Mouse (Mus musculus) lung, embryonic 15.5 days (tissue): Measurements from ENCODE around the gene Mad1l1. TPM values are rescaled to one million over a fixed set of nuclear protein-coding genes. Genes with fewer than 3 reads are reported as not detected.

ENCODE experiments used
- ATAC-seq: fragments of 200-750 bp; cut with Nextera tagmentation; 2 replicates; pipeline ENCODE4 v1.8.0; 2017; ENCODE audit warnings: moderate number of reproducible peaks, borderline replicate concordance; ENCODE audit not compliant: low FRiP score, low TSS enrichment; ENCODE audit errors: extremely low read depth
- H3K27ac ChIP-seq: fragments of 300-500 bp; sonication (generic); 2 replicates; pipeline ENCODE4 v1.5.1; 2015; ENCODE audit warnings: moderate library complexity, mild to moderate bottlenecking, inconsistent platforms
- H3K27me3 ChIP-seq: fragments of 300-500 bp; sonication (generic); 2 replicates; pipeline ENCODE4 v1.6.1; 2015; ENCODE audit warnings: inconsistent platforms
- H3K36me3 ChIP-seq: fragments of 300-500 bp; sonication (generic); 2 replicates; pipeline ENCODE4 v1.6.1; 2015; ENCODE audit warnings: inconsistent platforms
- H3K4me1 ChIP-seq: fragments of 300-500 bp; sonication (generic); 2 replicates; pipeline ENCODE4 v1.6.1; 2015; ENCODE audit warnings: inconsistent platforms
- H3K4me2 ChIP-seq: fragments of 300-500 bp; sonication (generic); 2 replicates; pipeline ENCODE4 v1.6.1; 2015; ENCODE audit warnings: inconsistent platforms, mild to moderate bottlenecking, moderate library complexity
- H3K4me3 ChIP-seq: fragments of 300-500 bp; sonication (generic); 2 replicates; pipeline ENCODE4 v1.5.1; 2015; ENCODE audit warnings: mild to moderate bottlenecking, inconsistent platforms
- H3K9ac ChIP-seq: fragments of 300-500 bp; sonication (generic); 2 replicates; pipeline ENCODE4 v1.6.1; 2015; ENCODE audit warnings: inconsistent platforms
- H3K9me3 ChIP-seq: fragments of 300-500 bp; sonication (generic); 2 replicates; pipeline ENCODE4 v1.6.1; 2016; ENCODE audit warnings: inconsistent platforms
- WGBS: fragments of 180-500 bp; shearing (Covaris S2); methylation state at CpG from one replicate; pipeline ENCODE4 v1.1.7; 2015; 5-methylcytosine and 5-hydroxymethylcytosine counted together
- polyA plus RNA-seq: library from polyadenylated mRNA; unstranded; fragments of >200 nt; fragmentation: Nextera tagmentation; extraction: Ambion mirVana; gene quantifications from 2 replicates; pipeline ENCODE4 v1.2.1, GENCODE M21; 2015

Gene Mad1l1
- polyA plus RNA-seq, 1 experiment from 2014 or later = 61.3 TPM

DNA sequence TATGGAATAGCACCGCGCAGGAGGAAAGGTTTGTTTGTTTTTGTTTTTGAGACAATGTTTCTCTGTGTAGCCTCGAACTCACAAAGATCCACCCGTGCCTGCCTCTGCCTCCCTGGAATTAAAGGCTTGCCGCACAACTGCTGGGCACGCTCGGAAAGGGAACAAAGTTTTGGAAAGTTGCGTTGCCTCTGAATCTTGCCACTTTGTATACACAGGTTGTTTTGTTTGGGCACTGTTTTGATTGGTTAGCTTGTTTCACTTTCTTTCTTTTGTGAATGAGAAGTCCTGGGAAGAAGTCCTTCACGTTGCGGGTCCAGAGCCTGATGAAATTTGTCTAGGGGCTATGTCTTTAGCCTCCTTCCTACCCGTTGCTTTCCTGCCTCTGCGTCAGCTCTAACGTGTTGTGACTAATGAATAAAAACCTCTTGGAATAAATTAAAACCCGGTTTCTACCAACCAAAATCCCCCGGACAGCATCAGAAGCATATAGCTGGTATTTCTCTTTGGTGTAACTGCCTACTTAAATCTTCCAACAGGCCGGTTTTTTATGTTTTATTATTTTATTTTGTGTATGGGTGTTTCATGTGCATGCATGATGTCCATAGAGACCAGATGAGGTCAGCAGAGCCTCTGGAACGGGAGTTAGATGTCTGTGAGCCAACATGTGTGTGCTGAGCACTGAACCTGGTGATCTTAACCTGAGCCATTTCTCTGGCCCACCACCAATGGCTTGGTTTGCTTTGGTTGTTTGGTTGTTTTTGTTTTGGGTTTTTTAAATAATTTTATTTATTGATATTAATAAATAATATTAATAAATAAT lies 614 bp upstream of the Mad1l1 start:
- Histone ChIP-seq H3K27me3 (no peaks in the 10 kb centered on the region), H3K36me3 (no peaks in the 10 kb centered on the region; the same call in 1 of the 2 replicates), H3K4me3 (peak overlapping the region; percentile 99), H3K9ac (peak overlapping the region; percentile 99), H3K4me1 (peaks cover 15% of the 10 kb centered on the region), H3K9me3 (no peaks in the 10 kb centered on the region), H3K27ac (peak overlapping the region; percentile 76), H3K4me2 (peak overlapping the region; percentile 80)
- no peak for ATAC-seq
- WGBS = 1% methylated on average over 17 of the region's 17 CpGs

DNA sequence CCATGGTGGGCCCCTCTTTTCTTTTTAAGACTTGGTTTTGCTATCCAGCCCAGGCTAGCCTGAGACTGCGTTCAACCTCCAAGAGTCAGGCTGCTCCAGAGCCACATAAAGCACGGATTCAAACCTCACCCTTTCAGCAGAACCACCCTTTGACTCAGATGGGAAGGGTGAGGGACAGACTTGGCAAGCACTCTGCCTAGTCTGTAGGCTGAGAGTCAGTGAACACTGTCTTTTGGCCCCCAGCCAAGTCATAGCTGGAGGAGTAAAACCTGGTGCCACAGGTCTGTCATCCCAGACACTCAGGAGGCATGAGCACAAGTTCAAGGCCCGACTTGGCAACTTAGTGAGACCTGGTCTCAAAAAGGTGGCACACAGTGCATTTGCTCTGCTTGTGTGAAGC lies 4.6 kb downstream of the Mad1l1 start:
- H3K4me1 ChIP-seq = peaks cover 15% of the 10 kb centered on the region
- no peaks in the 10 kb centered on the region for H3K9me3 ChIP-seq
- H3K4me2 ChIP-seq = no peak overlapping the region
- H3K27ac ChIP-seq = no peak overlapping the region
- WGBS = 72% methylated on average over 3 of the region's 3 CpGs
- ATAC-seq = no peak
- no peak overlapping the region for H3K4me3 ChIP-seq
- H3K27me3 ChIP-seq = no peaks in the 10 kb centered on the region
- no peak overlapping the region for H3K9ac ChIP-seq
- H3K36me3 ChIP-seq = peaks cover 23% of the 10 kb centered on the region

DNA sequence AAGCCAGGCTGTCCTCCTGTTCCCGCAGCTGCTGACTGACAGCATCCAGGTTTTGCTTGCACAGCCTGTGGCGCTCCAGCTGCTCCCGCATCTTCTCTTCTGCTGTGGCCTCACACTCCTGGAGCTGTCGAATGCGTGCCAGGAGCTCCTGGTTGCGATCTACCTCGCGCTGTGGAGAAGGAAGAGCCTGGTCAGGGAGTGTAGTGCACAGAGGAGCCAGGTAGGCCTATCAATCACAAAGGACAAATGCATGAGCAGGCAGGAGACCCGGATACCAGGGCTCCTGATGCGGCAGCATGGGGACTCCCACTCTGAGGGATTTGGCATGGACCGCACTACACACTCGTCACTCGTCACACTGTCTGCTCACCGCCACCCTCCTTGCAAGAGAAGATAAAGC lies 13.8 kb downstream of the Mad1l1 start:
- Histone ChIP-seq H3K27me3 (no peaks in the 10 kb centered on the region), H3K4me3 (no peak overlapping the region), H3K9me3 (no peaks in the 10 kb centered on the region), H3K9ac (no peak overlapping the region), H3K36me3 (peaks cover 67% of the 10 kb centered on the region), H3K4me1 (no peaks in the 10 kb centered on the region), H3K4me2 (no peak overlapping the region), H3K27ac (no peak overlapping the region)
- no peak for ATAC-seq
- 84% methylated on average over 14 of the region's 14 CpGs for WGBS

DNA sequence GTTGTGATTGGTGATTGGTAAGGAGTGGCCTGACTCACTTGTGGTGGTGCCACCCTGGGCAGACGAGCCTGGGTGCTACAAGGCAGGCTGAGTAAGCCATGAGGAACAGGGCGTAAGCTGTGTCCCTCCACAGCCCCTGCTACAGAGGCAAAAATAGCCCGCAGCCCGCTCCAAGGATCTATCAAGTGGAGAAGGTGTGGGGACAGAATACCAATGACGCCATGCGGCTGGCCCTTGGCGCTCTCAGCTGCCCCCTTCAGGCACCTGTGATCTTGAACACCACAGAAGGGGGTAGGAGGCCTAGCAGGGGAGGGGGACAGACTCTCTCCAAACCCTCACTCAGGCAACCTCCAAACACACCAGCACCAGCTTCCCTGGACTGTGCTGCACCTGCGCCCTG lies 15.3 kb downstream of the Mad1l1 start:
- no peaks in the 10 kb centered on the region for H3K4me1 ChIP-seq
- no peak overlapping the region for H3K9ac ChIP-seq
- no peaks in the 10 kb centered on the region for H3K27me3 ChIP-seq
- no peak overlapping the region for H3K4me3 ChIP-seq
- no peak overlapping the region for H3K4me2 ChIP-seq
- H3K36me3 ChIP-seq = peaks cover 68% of the 10 kb centered on the region
- no peaks in the 10 kb centered on the region for H3K9me3 ChIP-seq
- no peak overlapping the region for H3K27ac ChIP-seq
- ATAC-seq = no peak
- 85% methylated on average over 8 of the region's 8 CpGs for WGBS

DNA sequence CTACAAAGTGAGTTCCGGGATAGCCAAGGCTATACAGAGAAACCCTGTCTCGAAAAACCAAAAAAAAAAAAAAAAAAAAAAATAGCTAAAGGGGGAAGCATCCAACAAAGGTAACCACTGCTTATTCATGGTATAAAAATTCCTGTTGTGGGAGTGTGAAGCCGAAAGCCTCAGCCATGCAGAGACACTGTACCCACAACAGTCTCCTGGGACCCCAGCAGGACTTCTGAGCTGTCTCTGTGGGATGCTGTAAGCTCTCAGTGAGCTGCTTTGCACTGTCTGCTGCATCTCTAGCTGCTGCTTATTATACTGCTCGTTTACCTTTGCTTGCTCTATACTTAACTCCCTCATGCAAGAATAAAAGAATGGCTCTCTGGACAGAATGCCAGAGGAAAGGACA lies 23.1 kb downstream of the Mad1l1 start:
- H3K4me1 ChIP-seq = no peaks in the 10 kb centered on the region
- no peaks in the 10 kb centered on the region for H3K27me3 ChIP-seq
- 84% methylated on average over 4 of the region's 4 CpGs for WGBS
- H3K36me3 ChIP-seq = peaks cover 66% of the 10 kb centered on the region
- no peak overlapping the region for H3K4me2 ChIP-seq
- H3K9me3 ChIP-seq = no peaks in the 10 kb centered on the region
- H3K9ac ChIP-seq = no peak overlapping the region
- no peak overlapping the region for H3K27ac ChIP-seq
- ATAC-seq = no peak
- H3K4me3 ChIP-seq = no peak overlapping the region

GRCm38 (mm10) chr5:140292152-140292551 lies 29.2 kb downstream of the Mad1l1 start:
- H3K36me3 ChIP-seq = peaks cover 46% of the 10 kb centered on the region
- ATAC-seq = no peak

GRCm38 (mm10) chr5:140289161-140289560 lies 32.2 kb downstream of the Mad1l1 start:
- H3K9me3 ChIP-seq = no peaks in the 10 kb centered on the region
- H3K36me3 ChIP-seq = peaks cover 26% of the 10 kb centered on the region
- no peak overlapping the region for H3K27ac ChIP-seq
- no peak overlapping the region for H3K4me3 ChIP-seq
- no peaks in the 10 kb centered on the region for H3K4me1 ChIP-seq
- H3K27me3 ChIP-seq = no peaks in the 10 kb centered on the region
- ATAC-seq = no peak
- H3K4me2 ChIP-seq = no peak overlapping the region
- WGBS = 88% methylated on average over 2 of the region's 2 CpGs
- H3K9ac ChIP-seq = no peak overlapping the region

More at GRCm38 (mm10) chr5:140292152-140292551, 29.2 kb downstream of the Mad1l1 start:
- Histone ChIP-seq H3K27ac (no peak overlapping the region), H3K27me3 (no peaks in the 10 kb centered on the region), H3K4me3 (no peak overlapping the region), H3K9ac (no peak overlapping the region), H3K4me1 (no peaks in the 10 kb centered on the region), H3K9me3 (no peaks in the 10 kb centered on the region), H3K4me2 (no peak overlapping the region)
- 74% methylated on average over 1 of the region's 1 CpGs for WGBS

DNA sequence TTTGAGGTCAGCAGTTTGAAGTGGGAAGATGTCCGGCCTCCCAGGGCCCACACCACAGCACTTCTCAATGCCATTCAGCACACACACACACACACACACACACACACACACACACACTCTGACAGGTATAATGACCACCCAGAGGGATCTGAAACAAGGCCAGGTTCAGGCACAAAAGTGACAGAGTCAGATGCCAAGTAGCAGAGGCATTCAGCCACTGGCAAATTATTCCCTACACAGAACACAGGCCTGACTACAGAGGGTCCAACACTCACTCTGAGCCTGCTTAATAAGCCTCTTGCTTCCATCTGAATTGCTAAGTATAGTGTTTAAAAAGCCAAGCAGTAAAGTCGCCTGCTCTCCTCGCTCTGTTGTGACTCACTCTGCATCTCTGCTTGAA lies 33.1 kb downstream of the Mad1l1 start:
- no peak overlapping the region for H3K4me2 ChIP-seq
- no peak overlapping the region for H3K4me3 ChIP-seq
- peaks cover 25% of the 10 kb centered on the region for H3K36me3 ChIP-seq
- no peak overlapping the region for H3K9ac ChIP-seq
- no peaks in the 10 kb centered on the region for H3K9me3 ChIP-seq
- no peak overlapping the region for H3K27ac ChIP-seq
- no peak for ATAC-seq
- 75% methylated on average over 3 of the region's 3 CpGs for WGBS
- no peaks in the 10 kb centered on the region for H3K27me3 ChIP-seq
- H3K4me1 ChIP-seq = no peaks in the 10 kb centered on the region

DNA sequence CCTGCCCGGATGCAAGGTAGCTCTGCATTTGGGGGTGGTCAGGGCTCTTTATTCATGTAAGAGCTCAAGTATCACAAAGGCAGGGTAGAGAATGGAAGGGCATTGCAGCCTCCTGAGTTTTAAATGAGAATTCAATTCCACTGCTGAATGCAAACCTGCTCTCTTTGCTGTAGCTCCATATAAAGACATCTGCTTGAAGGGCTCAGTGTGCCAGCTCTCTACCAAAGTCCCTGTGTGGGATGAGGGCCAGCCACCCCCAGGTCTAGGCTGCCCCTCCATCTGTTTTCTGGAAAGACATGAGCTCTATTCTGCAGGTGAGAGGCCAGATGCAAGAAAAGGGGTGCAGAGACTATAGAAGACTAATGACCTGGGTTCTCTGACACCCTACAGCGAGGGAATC lies 36.6 kb downstream of the Mad1l1 start:
- ATAC-seq = no peak
- Histone ChIP-seq H3K9ac (no peak overlapping the region), H3K4me3 (no peak overlapping the region), H3K36me3 (peaks cover 12% of the 10 kb centered on the region; the same call in 1 of the 2 replicates), H3K27me3 (no peaks in the 10 kb centered on the region), H3K4me1 (no peaks in the 10 kb centered on the region), H3K9me3 (no peaks in the 10 kb centered on the region), H3K27ac (no peak overlapping the region), H3K4me2 (no peak overlapping the region)
- WGBS = 93% methylated on average over 2 of the region's 2 CpGs

- Histone ChIP-seq H3K9me3 (no peaks in the 10 kb centered on the region), H3K27me3 (no peaks in the 10 kb centered on the region), H3K36me3 (peaks cover 7% of the 10 kb centered on the region; the same call in 1 of the 2 replicates), H3K4me1 (no peaks in the 10 kb centered on the region), H3K4me2 (no peak overlapping the region), H3K4me3 (no peak overlapping the region), H3K9ac (no peak overlapping the region), H3K27ac (no peak overlapping the region)
- WGBS = 84% methylated on average over 2 of the region's 2 CpGs
- ATAC-seq = no peak
Measured at GRCm38 (mm10) chr5:140284011-140284410, 37.3 kb downstream of the Mad1l1 start.

GRCm38 (mm10) chr5:140282900-140283299 lies 38.5 kb downstream of the Mad1l1 start:
- no peak for ATAC-seq
- no peak overlapping the region for H3K9ac ChIP-seq
- no peak overlapping the region for H3K4me3 ChIP-seq
- peaks cover 7% of the 10 kb centered on the region; the same call in 1 of the 2 replicates for H3K36me3 ChIP-seq
- 83% methylated on average over 3 of the region's 3 CpGs for WGBS
- H3K27ac ChIP-seq = no peak overlapping the region
- H3K27me3 ChIP-seq = no peaks in the 10 kb centered on the region
- H3K4me2 ChIP-seq = no peak overlapping the region
- no peaks in the 10 kb centered on the region for H3K4me1 ChIP-seq
- H3K9me3 ChIP-seq = no peaks in the 10 kb centered on the region

- Histone ChIP-seq H3K9me3 (no peaks in the 10 kb centered on the region), H3K27me3 (no peaks in the 10 kb centered on the region), H3K27ac (no peak overlapping the region), H3K4me3 (no peak overlapping the region), H3K9ac (no peak overlapping the region), H3K4me1 (no peaks in the 10 kb centered on the region), H3K4me2 (no peak overlapping the region), H3K36me3 (peaks cover 7% of the 10 kb centered on the region; the same call in 1 of the 2 replicates)
- WGBS = 78% methylated on average over 8 of the region's 8 CpGs
- ATAC-seq = no peak
Measured at GRCm38 (mm10) chr5:140282376-140282775, 39.0 kb downstream of the Mad1l1 start.
